Mouse (Mus musculus) limb, embryonic 15.5 days (tissue): ENCODE data around the gene Slc7a1. TPM values are rescaled to one million over a fixed set of nuclear protein-coding genes. Genes with fewer than 3 reads are reported as not detected.

Experiments
- ATAC-seq: fragments of 200-750 bp; cut with Nextera tagmentation; 2 replicates; pipeline ENCODE4 v1.8.0; 2017; ENCODE audit warnings: low read depth, moderate TSS enrichment; ENCODE audit not compliant: insufficient number of reproducible peaks, low FRiP score, low TSS enrichment
- H3K27ac ChIP-seq: fragments of 300-500 bp; sonication (generic); 2 replicates; pipeline ENCODE4 v1.5.1; 2015; ENCODE audit warnings: moderate library complexity, mild to moderate bottlenecking, inconsistent platforms
- H3K27me3 ChIP-seq: fragments of 300-500 bp; sonication (generic); 2 replicates; pipeline ENCODE4 v1.6.1; 2015; ENCODE audit warnings: inconsistent platforms
- H3K36me3 ChIP-seq: fragments of 300-500 bp; sonication (generic); 2 replicates; pipeline ENCODE4 v1.6.1; 2015; ENCODE audit warnings: inconsistent platforms
- H3K4me1 ChIP-seq: fragments of 300-500 bp; sonication (generic); 2 replicates; pipeline ENCODE4 v1.6.1; 2015; ENCODE audit warnings: inconsistent platforms
- H3K4me2 ChIP-seq: fragments of 300-500 bp; sonication (generic); 2 replicates; pipeline ENCODE4 v1.6.1; 2015; ENCODE audit warnings: mild to moderate bottlenecking, inconsistent platforms
- H3K4me3 ChIP-seq: fragments of 300-500 bp; sonication (generic); 2 replicates; pipeline ENCODE4 v1.5.1; 2015; ENCODE audit warnings: mild to moderate bottlenecking, inconsistent platforms
- H3K9ac ChIP-seq: fragments of 300-500 bp; sonication (generic); 2 replicates; pipeline ENCODE4 v1.6.1; 2015; ENCODE audit warnings: inconsistent platforms
- H3K9me3 ChIP-seq: fragments of 300-500 bp; sonication (generic); 2 replicates; pipeline ENCODE4 v1.6.1; 2016; ENCODE audit warnings: inconsistent platforms
- WGBS: fragments of 180-500 bp; shearing (Covaris S2); methylation state at CpG from one replicate; pipeline ENCODE4 v1.1.7; 2015; 5-methylcytosine and 5-hydroxymethylcytosine counted together
- polyA plus RNA-seq: library from polyadenylated mRNA; unstranded; fragments of >200 nt; fragmentation: Nextera tagmentation; extraction: Ambion mirVana; gene quantifications from 2 replicates; pipeline ENCODE4 v1.2.1, GENCODE M21; 2015

Slc7a1 gene
- polyA plus RNA-seq, 1 experiment from 2014 or later = 22.7 TPM

GRCm38 (mm10) chr5:148389007-148389970 is 10.4 kb downstream of the Slc7a1 start:
- H3K4me3 ChIP-seq = no peak overlapping the region
- H3K9ac ChIP-seq = no peak overlapping the region
- H3K27me3 ChIP-seq = no peaks in the 10 kb centered on the region
- H3K36me3 ChIP-seq = no peaks in the 10 kb centered on the region
- H3K4me1 ChIP-seq = peaks cover 24% of the 10 kb centered on the region
- ATAC-seq = no peak
- no peaks in the 10 kb centered on the region for H3K9me3 ChIP-seq
- H3K27ac ChIP-seq = no peak overlapping the region
- no peak overlapping the region for H3K4me2 ChIP-seq
- WGBS = 89% methylated on average over 15 of the region's 15 CpGs

GRCm38 (mm10) chr5:148388251-148389006 is 11.3 kb downstream of the Slc7a1 start:
- H3K27me3 ChIP-seq = no peaks in the 10 kb centered on the region
- H3K4me3 ChIP-seq = no peak overlapping the region
- no peaks in the 10 kb centered on the region for H3K9me3 ChIP-seq
- H3K4me1 ChIP-seq = peaks cover 25% of the 10 kb centered on the region
- H3K9ac ChIP-seq = no peak overlapping the region
- H3K36me3 ChIP-seq = no peaks in the 10 kb centered on the region
- no peak overlapping the region for H3K4me2 ChIP-seq
- no peak overlapping the region for H3K27ac ChIP-seq
- WGBS = 69% methylated on average over 18 of the region's 18 CpGs
- no peak for ATAC-seq

- peaks cover 24% of the 10 kb centered on the region for H3K4me1 ChIP-seq
- H3K9me3 ChIP-seq = no peaks in the 10 kb centered on the region
- no peak overlapping the region for H3K4me2 ChIP-seq
- H3K9ac ChIP-seq = no peak overlapping the region
- WGBS = 100% methylated on average over 2 of the region's 2 CpGs
- H3K27me3 ChIP-seq = no peaks in the 10 kb centered on the region
- H3K4me3 ChIP-seq = no peak overlapping the region
- ATAC-seq = no peak
- no peaks in the 10 kb centered on the region for H3K36me3 ChIP-seq
- no peak overlapping the region for H3K27ac ChIP-seq
These were observed 11.9 kb downstream of the Slc7a1 start for GRCm38 (mm10) chr5:148387820-148388219.

- no peak for ATAC-seq
- H3K36me3 ChIP-seq = no peaks in the 10 kb centered on the region
- H3K9me3 ChIP-seq = no peaks in the 10 kb centered on the region
- no peak overlapping the region for H3K4me2 ChIP-seq
- no peaks in the 10 kb centered on the region for H3K27me3 ChIP-seq
- no peak overlapping the region for H3K4me3 ChIP-seq
- no peak overlapping the region for H3K9ac ChIP-seq
- no peak overlapping the region for H3K27ac ChIP-seq
- 90% methylated on average over 9 of the region's 9 CpGs for WGBS
- peaks cover 24% of the 10 kb centered on the region for H3K4me1 ChIP-seq
These were observed 13.2 kb downstream of the Slc7a1 start for GRCm38 (mm10) chr5:148386471-148386870.

GRCm38 (mm10) chr5:148384501-148385055 is 15.1 kb downstream of the Slc7a1 start:
- no peaks in the 10 kb centered on the region for H3K9me3 ChIP-seq
- H3K4me2 ChIP-seq = no peak overlapping the region
- H3K4me1 ChIP-seq = peaks cover 24% of the 10 kb centered on the region
- H3K4me3 ChIP-seq = no peak overlapping the region
- WGBS = 71% methylated on average over 9 of the region's 9 CpGs
- H3K36me3 ChIP-seq = no peaks in the 10 kb centered on the region
- no peaks in the 10 kb centered on the region for H3K27me3 ChIP-seq
- no peak overlapping the region for H3K9ac ChIP-seq
- ATAC-seq = 0 out of 2 replicates have a peak, but pooled peaks have one; percentile 3
- 0 out of 2 replicates have a peak overlapping the region, but pooled peaks have one; percentile 22 for H3K27ac ChIP-seq

- H3K4me2 ChIP-seq = no peak overlapping the region
- H3K36me3 ChIP-seq = no peaks in the 10 kb centered on the region
- H3K4me3 ChIP-seq = no peak overlapping the region
- no peak overlapping the region for H3K9ac ChIP-seq
- 0 out of 2 replicates have a peak overlapping the region, but pooled peaks have one; percentile 3 for H3K27ac ChIP-seq
- ATAC-seq = no peak
- WGBS = 56% methylated on average over 14 of the region's 14 CpGs
- H3K9me3 ChIP-seq = no peaks in the 10 kb centered on the region
- peaks cover 21% of the 10 kb centered on the region for H3K4me1 ChIP-seq
- H3K27me3 ChIP-seq = no peaks in the 10 kb centered on the region
These were observed 15.7 kb downstream of the Slc7a1 start for GRCm38 (mm10) chr5:148383841-148384500.

- ATAC-seq = no peak
- 66% methylated on average over 8 of the region's 8 CpGs for WGBS
These were observed 18.6 kb downstream of the Slc7a1 start for GRCm38 (mm10) chr5:148381083-148381482.

GRCm38 (mm10) chr5:148380246-148380504 is 19.5 kb downstream of the Slc7a1 start:
- H3K4me2 ChIP-seq = no peak overlapping the region
- no peak for ATAC-seq
- peaks cover 9% of the 10 kb centered on the region; the same call in 1 of the 2 replicates for H3K36me3 ChIP-seq
- H3K27ac ChIP-seq = no peak overlapping the region
- no peaks in the 10 kb centered on the region for H3K9me3 ChIP-seq
- 93% methylated on average over 6 of the region's 6 CpGs for WGBS
- H3K9ac ChIP-seq = no peak overlapping the region
- no peaks in the 10 kb centered on the region for H3K27me3 ChIP-seq
- no peak overlapping the region for H3K4me3 ChIP-seq
- peaks cover 11% of the 10 kb centered on the region for H3K4me1 ChIP-seq

More at GRCm38 (mm10) chr5:148381083-148381482, 18.6 kb downstream of the Slc7a1 start:
- Histone ChIP-seq H3K27ac (no peak overlapping the region), H3K4me1 (peaks cover 13% of the 10 kb centered on the region), H3K36me3 (peaks cover 7% of the 10 kb centered on the region; the same call in 1 of the 2 replicates), H3K9me3 (no peaks in the 10 kb centered on the region), H3K4me3 (no peak overlapping the region), H3K4me2 (no peak overlapping the region), H3K9ac (no peak overlapping the region), H3K27me3 (no peaks in the 10 kb centered on the region)

- no peak for ATAC-seq
- Histone ChIP-seq H3K9me3 (no peaks in the 10 kb centered on the region), H3K36me3 (peaks cover 9% of the 10 kb centered on the region; the same call in 1 of the 2 replicates), H3K4me3 (no peak overlapping the region), H3K27me3 (no peaks in the 10 kb centered on the region), H3K4me2 (no peak overlapping the region), H3K9ac (no peak overlapping the region), H3K4me1 (peaks cover 7% of the 10 kb centered on the region), H3K27ac (no peak overlapping the region)
- WGBS = 90% methylated on average over 17 of the region's 17 CpGs
These were observed 20.1 kb downstream of the Slc7a1 start for GRCm38 (mm10) chr5:148379455-148380245.

GRCm38 (mm10) chr5:148378707-148379106 is 21.0 kb downstream of the Slc7a1 start:
- Histone ChIP-seq H3K36me3 (peaks cover 9% of the 10 kb centered on the region; the same call in 1 of the 2 replicates), H3K4me3 (no peak overlapping the region), H3K27ac (no peak overlapping the region), H3K4me1 (0 out of 2 replicates have a peak, but pooled peaks cover 6% of the 10 kb centered on the region), H3K9ac (no peak overlapping the region), H3K4me2 (no peak overlapping the region), H3K27me3 (no peaks in the 10 kb centered on the region), H3K9me3 (no peaks in the 10 kb centered on the region)
- no peak for ATAC-seq
- WGBS = 96% methylated on average over 3 of the region's 3 CpGs

GRCm38 (mm10) chr5:148378232-148378508 is 21.5 kb downstream of the Slc7a1 start:
- no peak overlapping the region for H3K4me3 ChIP-seq
- no peaks in the 10 kb centered on the region for H3K27me3 ChIP-seq
- peaks cover 9% of the 10 kb centered on the region; the same call in 1 of the 2 replicates for H3K36me3 ChIP-seq
- no peaks in the 10 kb centered on the region for H3K9me3 ChIP-seq
- H3K4me1 ChIP-seq = peaks cover 9% of the 10 kb centered on the region; the same call in 1 of the 2 replicates
- no peak overlapping the region for H3K27ac ChIP-seq
- no peak overlapping the region for H3K4me2 ChIP-seq
- WGBS = 78% methylated on average over 4 of the region's 4 CpGs
- H3K9ac ChIP-seq = no peak overlapping the region
- ATAC-seq = no peak
